Mouse (Mus musculus): Measurements from ENCODE around the gene Pgls. TPM values are rescaled to one million over a fixed set of nuclear protein-coding genes. Genes with fewer than 3 reads are reported as not detected.

Pgls gene
- 140 TPM in 2 replicates for polyA plus RNA-seq (2012; rRNA removed)

DNA sequence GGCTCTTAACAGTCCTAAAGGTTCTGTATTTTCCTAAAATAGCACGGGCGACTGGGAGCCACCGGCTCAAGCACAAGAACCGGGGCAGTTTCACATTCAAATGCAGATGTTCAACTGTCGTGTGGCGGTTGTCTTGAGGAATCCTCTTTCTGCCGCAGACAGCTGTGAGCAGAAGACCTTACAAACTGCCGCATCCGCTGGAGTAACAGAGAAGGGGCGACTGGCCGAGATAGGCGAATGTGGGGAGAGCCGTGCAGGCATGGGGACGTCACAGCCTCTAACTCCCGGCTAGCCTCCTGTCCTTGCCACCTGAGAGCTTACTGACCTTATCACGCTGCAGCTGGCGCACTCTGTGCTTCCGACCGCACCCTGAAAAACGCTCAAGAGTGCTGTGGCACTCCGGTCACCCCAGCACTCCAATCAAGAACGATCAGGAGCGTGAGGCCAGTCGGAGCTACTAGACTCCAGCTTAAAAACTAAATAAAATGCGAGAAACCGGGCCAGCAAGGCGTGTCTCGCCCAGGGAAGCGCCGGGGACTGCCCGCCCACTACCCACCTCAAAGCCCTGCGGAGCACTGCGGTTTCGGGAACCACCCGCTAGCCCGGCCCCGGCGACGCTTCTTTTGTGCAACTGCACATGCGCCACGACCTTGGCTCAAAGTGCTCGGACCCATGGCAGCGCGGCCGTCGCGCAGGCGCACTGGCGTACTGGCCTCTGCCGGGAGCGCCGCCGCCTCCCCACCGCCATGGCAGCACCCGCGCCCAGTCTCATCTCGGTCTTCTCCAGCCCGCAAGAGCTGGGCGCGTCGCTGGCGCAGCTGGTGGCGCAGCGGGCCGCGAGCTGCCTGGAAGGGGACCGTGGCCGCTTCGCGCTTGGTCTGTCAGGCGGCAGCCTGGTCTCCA lies at the start of gene Pgls:
Pgls (plus strand) TSS at position 706 of the 903 bp plus-strand sequence.
- TF ChIP-seq CTCF (IDR thresholded peaks at IDR 0.05; ENCODE audit: insufficient read depth, low read length) (no peak), POLR2A (IDR thresholded peaks at IDR 0.05; ENCODE audit: borderline replicate concordance, extremely low read depth, low read depth, low read length) (peak; percentile 72)
- WGBS = under 1% methylated on average over 71 of the region's 71 CpGs
- Histone ChIP-seq H3K4me3 (replicated peaks; ENCODE audit: extremely low read depth, low read depth, low read length) (peak within 1 kb of the TSS; percentile 91), H3K4me1 (ENCODE audit: control insufficient read depth, insufficient read depth, low read length) (peaks cover 7% of the 10 kb centered on the region)
- peak; percentile 92 for DNase-seq

GRCm38 (mm10) chr8:71542632-71543343 lies 49.2 kb upstream of the Pgls start, which contains the start of gene Mvb12a:
Gene Mvb12a (plus strand): TSS chr8:71542922.
- WGBS = under 1% methylated on average over 55 of the region's 55 CpGs
- peak; percentile 97 for DNase-seq

DNA sequence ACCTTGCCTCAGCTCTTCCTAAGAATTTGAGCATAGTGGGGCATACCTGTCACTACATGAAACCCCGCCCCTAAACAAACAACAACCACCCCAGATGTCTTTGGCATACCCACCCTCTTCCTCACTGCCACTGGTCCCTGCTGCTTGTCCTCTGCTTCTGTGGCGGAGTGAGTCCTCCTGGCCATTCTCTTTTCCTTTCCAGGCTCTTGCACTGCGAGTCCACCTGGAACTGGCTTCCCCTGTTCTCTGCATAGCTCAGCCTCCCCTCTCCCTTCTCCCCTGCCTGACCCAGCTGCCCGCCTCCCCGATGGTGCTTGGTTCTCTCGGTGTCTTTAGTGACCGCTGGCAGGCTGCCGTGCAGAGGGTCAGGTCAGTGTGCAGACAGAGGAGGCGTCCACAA lies 48.2 kb upstream of the Pgls start:
- 82% methylated on average over 9 of the region's 9 CpGs for WGBS
- TF ChIP-seq POLR2A (IDR thresholded peaks at IDR 0.05; ENCODE audit: borderline replicate concordance, extremely low read depth, low read depth, low read length) (no peak), CTCF (IDR thresholded peaks at IDR 0.05; ENCODE audit: insufficient read depth, low read length) (no peak)
- H3K4me1 ChIP-seq (ENCODE audit: control insufficient read depth, insufficient read depth, low read length) = peaks cover 6% of the 10 kb centered on the region
- no peak for DNase-seq
- no peak overlapping the region for H3K4me3 ChIP-seq (replicated peaks; ENCODE audit: extremely low read depth, low read depth, low read length)

More at GRCm38 (mm10) chr8:71542632-71543343, 49.2 kb upstream of the Pgls start, which contains the start of gene Mvb12a:
- TF ChIP-seq CTCF (IDR thresholded peaks at IDR 0.05; ENCODE audit: insufficient read depth, low read length) = no peak
- peak; percentile 57; the same call in 1 of the 2 replicates for TF ChIP-seq POLR2A (IDR thresholded peaks at IDR 0.05; ENCODE audit: borderline replicate concordance, extremely low read depth, low read depth, low read length)
- Histone ChIP-seq H3K4me3 (replicated peaks; ENCODE audit: extremely low read depth, low read depth, low read length) (peak within 1 kb of the TSS; percentile 70), H3K4me1 (ENCODE audit: control insufficient read depth, insufficient read depth, low read length) (peaks cover 10% of the 10 kb centered on the region)

GRCm38 (mm10) chr8:71545053-71545452 lies 46.9 kb upstream of the Pgls start:
- WGBS = 92% methylated on average over 11 of the region's 11 CpGs
- no peak for DNase-seq
- no peak overlapping the region for H3K4me3 ChIP-seq (replicated peaks; ENCODE audit: extremely low read depth, low read depth, low read length)
- peaks cover 6% of the 10 kb centered on the region for H3K4me1 ChIP-seq (ENCODE audit: control insufficient read depth, insufficient read depth, low read length)
- TF ChIP-seq POLR2A (IDR thresholded peaks at IDR 0.05; ENCODE audit: borderline replicate concordance, extremely low read depth, low read depth, low read length) = no peak
- no peak for TF ChIP-seq CTCF (IDR thresholded peaks at IDR 0.05; ENCODE audit: insufficient read depth, low read length)

DNA sequence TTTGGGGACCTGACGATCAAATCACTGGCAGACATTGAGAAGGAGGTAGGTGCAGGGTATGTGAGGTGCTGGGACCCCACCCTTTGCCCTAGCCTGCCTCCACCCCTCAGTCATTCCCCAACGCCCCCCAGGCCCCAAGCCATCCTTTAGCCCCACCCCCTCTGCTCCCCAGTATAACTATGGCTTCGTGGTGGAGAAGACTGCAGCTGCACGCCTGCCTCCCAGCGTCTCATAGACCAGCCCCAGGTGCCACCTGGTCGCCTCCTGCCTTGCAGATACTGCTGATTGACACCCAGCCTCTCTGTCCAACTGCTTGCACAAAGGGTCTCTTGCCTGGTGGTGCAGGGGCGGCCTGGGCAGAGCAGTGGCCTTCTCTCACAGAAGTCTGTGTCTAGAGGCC lies 44.4 kb upstream of the Pgls start:
- no peak for TF ChIP-seq POLR2A (IDR thresholded peaks at IDR 0.05; ENCODE audit: borderline replicate concordance, extremely low read depth, low read depth, low read length)
- no peak for TF ChIP-seq CTCF (IDR thresholded peaks at IDR 0.05; ENCODE audit: insufficient read depth, low read length)
- WGBS = 87% methylated on average over 7 of the region's 7 CpGs
- no peak for DNase-seq
- Histone ChIP-seq H3K4me3 (replicated peaks; ENCODE audit: extremely low read depth, low read depth, low read length) (no peak overlapping the region), H3K4me1 (ENCODE audit: control insufficient read depth, insufficient read depth, low read length) (peaks cover 6% of the 10 kb centered on the region)

GRCm38 (mm10) chr8:71550754-71551153 lies 41.2 kb upstream of the Pgls start:
- WGBS = 57% methylated on average over 7 of the region's 7 CpGs
- H3K4me1 ChIP-seq (ENCODE audit: control insufficient read depth, insufficient read depth, low read length) = peaks cover 3% of the 10 kb centered on the region
- H3K4me3 ChIP-seq (replicated peaks; ENCODE audit: extremely low read depth, low read depth, low read length) = no peak overlapping the region
- DNase-seq = no peak
- TF ChIP-seq POLR2A (IDR thresholded peaks at IDR 0.05; ENCODE audit: borderline replicate concordance, extremely low read depth, low read depth, low read length) (no peak), CTCF (IDR thresholded peaks at IDR 0.05; ENCODE audit: insufficient read depth, low read length) (no peak)

- Histone ChIP-seq H3K4me3 (replicated peaks; ENCODE audit: extremely low read depth, low read depth, low read length) (no peak overlapping the region), H3K4me1 (ENCODE audit: control insufficient read depth, insufficient read depth, low read length) (peaks cover 3% of the 10 kb centered on the region)
- 62% methylated on average over 6 of the region's 6 CpGs for WGBS
- DNase-seq = no peak
- no peak for TF ChIP-seq POLR2A (IDR thresholded peaks at IDR 0.05; ENCODE audit: borderline replicate concordance, extremely low read depth, low read depth, low read length)
- TF ChIP-seq CTCF (IDR thresholded peaks at IDR 0.05; ENCODE audit: insufficient read depth, low read length) = no peak
Observed at GRCm38 (mm10) chr8:71552770-71553169, 39.2 kb upstream of the Pgls start.

DNA sequence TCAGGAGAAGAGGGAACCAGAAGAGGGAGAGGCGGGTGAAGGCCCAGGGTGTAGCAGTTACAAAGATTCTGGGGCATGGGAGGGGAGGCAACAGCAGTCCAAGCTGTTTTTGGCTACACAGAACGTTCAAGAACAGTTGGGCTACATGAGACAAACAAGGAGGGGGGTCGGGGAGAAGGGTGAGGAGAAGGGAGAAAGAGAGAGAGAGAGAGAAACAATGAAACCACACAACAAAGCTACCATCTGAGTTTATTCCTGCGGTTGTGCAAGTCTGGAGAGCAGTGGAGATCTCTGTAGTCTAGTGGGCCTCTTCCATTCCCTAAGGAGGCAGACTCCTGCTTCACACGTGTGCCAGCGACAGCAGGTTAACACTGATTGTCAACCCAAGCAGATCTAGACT lies 38.0 kb upstream of the Pgls start:
- TF ChIP-seq CTCF (IDR thresholded peaks at IDR 0.05; ENCODE audit: insufficient read depth, low read length) = no peak
- no peak for TF ChIP-seq POLR2A (IDR thresholded peaks at IDR 0.05; ENCODE audit: borderline replicate concordance, extremely low read depth, low read depth, low read length)
- Histone ChIP-seq H3K4me1 (ENCODE audit: control insufficient read depth, insufficient read depth, low read length) (peaks cover 5% of the 10 kb centered on the region), H3K4me3 (replicated peaks; ENCODE audit: extremely low read depth, low read depth, low read length) (no peak overlapping the region)
- no peak for DNase-seq
- WGBS = 55% methylated on average over 6 of the region's 6 CpGs

DNA sequence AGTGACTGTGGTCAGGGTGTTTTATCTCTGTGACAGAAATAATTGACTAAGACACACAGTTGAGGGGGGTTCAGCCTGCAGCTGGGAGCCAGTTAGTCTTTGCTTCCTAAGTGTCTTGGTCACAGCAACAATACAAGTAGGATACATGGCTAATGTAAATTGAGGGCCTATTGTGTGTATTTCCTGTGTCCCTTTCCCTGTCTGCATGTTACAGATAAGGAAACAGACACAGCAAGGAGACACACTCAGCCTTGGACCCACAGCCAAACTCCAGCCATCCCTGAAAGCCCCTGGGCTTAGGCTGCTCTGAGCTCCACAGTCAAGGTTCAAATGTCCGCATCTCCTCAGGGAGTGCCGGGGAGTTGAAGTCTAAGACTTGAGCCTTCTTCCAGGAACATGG lies 37.3 kb upstream of the Pgls start:
- peaks cover 7% of the 10 kb centered on the region for H3K4me1 ChIP-seq (ENCODE audit: control insufficient read depth, insufficient read depth, low read length)
- 63% methylated on average over 2 of the region's 2 CpGs for WGBS
- H3K4me3 ChIP-seq (replicated peaks; ENCODE audit: extremely low read depth, low read depth, low read length) = no peak overlapping the region
- no peak for TF ChIP-seq POLR2A (IDR thresholded peaks at IDR 0.05; ENCODE audit: borderline replicate concordance, extremely low read depth, low read depth, low read length)
- no peak for DNase-seq

Measured in lung, adult 2 months (tissue).